Mouse (Mus musculus): ENCODE measurements around the gene Plgrkt.
A peak's percentile ranks its signal among the peaks of the same experiment; 100 is the strongest.
"Not testable (repeated sequence)": the region's sequence is repeated elsewhere in the genome, so short reads cannot be mapped to it uniquely, and the experiment has no call there.

Plgrkt gene

DNA sequence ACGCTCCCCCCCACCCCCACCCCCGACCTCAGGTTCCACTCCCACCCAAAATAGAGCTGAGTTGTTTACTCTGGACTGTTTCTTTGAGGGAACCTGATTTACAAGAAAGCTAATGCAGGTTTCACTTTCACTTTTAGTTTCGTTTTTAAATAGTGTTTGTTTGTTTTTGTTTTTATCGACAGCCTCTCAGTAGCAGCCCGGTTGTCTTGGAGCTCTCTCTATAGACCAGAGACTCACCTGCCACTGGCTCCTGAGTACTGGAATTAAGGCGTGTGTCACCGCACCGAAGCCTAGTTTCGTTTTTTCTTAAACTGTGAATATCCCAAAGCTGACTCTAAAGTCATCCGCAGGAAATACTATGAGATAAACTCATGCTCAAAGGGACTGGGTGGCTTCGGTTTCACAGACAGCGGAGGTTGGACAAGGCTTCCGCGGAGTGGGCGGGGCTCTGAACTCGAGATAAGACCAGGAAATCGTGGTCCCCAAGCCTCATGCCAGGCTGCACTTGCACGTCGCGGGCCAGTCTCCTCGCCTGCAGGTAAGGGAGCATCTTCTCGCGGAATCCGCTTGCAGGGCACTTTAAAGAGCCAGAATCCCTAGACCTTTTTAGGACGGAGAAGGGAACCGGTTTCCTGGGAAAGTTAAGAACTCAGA is at the start of gene Plgrkt, which contains the start of gene Cd274:
Gene Plgrkt, minus strand, starts transcription at position 422 of the 654 bp plus-strand sequence.
Gene Cd274, plus strand, starts transcription at position 487 of the 654 bp plus-strand sequence.
- peak; percentile 99 for DNase-seq

GRCm38 (mm10) chr19:29416393-29416902 is 49.3 kb upstream of the Plgrkt start:
- DNase-seq, result no peak

DNA sequence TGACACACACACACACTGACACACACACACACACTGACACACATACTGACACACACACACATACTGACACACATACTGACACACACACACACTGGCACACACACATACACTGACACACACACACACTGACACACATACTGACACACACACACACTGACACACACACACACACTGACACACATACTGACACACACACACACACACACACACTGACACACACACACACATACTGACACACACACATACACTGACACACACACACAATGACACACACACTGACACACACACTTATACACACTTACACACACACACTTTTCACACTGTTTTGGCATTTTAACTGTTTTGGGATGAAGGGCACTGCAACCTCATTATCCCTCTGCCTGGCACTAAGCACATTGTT is 47.7 kb upstream of the Plgrkt start:
- not testable (repeated sequence) for DNase-seq

DNA sequence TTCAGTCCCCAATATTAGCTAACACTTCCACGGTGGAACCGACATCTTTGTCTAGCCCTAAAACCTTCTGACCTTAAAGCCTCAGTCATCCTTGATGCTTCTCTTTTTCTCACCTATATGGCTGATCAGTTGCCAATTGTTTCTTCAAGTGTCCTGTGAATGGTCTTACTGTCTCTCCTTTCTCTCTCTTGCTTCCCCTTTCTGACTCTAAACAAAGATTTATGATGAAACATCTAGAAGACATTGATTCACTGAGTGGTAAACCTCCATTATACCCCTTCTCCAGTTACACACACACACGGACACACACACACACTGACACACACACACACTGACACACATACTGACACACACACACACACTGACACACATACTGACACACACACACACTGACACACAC is 47.3 kb upstream of the Plgrkt start:
- no peak for DNase-seq

DNA sequence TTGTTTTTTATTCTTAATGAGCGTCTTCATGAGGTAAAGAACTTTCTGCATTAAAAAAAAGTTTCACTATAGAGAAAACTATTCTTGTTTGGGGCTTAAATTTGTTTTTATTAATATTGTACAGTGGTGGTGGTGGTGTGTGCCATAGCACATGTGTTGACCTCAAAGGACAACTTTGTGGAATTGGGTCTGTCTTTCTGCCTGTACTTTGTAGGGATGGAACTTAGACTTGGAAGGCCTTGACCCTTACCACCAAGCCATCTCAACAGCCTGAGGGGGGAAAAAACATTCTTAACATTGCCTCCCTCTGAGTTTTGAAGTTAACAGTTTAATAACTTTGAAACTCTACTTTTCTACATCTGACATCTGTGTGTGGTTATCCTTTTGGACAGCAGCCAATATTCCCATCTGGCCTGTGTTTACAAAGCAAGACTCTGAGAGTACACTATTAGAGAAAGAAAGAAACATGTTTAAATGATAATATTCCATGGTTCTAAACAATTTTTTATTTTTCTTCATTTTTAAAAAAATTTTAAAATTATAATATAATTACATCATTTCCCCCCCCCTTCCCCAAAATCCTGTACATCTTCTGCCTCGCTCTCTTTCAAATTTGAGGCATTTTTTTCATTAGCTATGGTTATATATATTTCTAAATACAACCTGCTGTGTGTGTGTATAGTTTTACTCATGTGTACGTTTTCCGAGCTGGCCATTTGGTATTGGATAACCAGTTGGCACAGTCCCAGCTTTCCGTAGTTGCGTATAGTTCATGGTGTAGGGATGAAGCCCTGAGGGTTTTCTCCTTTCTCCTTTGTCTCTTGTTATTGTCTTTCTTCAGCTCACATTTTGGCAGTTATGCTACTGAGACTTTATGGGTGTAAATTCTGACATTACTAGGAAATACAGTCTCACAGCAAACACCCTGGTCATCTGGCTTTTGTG is 45.6 kb upstream of the Plgrkt start:
- DNase-seq, result peak; percentile 86

GRCm38 (mm10) chr19:29410619-29411018 is 43.4 kb upstream of the Plgrkt start, which contains the start of gene Pdcd1lg2:
Gene Pdcd1lg2, plus strand, starts transcription at chr19:29410919.
- peak; percentile 60 for DNase-seq

GRCm38 (mm10) chr19:29406042-29407017 is 39.1 kb upstream of the Plgrkt start:
- peak; percentile 83 for DNase-seq

DNA sequence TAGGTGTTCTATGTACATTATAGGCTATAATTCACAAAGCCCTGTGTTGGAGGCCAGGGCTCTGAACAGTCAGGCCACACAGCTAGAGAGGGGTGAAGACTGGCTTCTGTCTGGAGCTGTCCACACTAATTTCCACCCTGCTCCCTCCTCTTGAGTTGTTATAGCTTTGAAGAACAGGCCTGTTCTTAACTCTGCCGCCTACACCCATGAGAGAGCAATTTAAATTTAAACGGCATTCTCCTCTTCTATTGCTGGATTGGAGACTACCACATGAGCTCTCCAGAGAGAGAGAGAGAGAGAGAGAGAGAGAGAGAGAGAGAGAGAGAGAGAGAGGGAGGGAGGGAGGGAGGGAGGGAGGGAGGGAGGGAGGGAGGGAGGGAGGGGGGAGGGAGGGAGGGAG is 38.2 kb upstream of the Plgrkt start:
- DNase-seq, result peak; percentile 34

DNA sequence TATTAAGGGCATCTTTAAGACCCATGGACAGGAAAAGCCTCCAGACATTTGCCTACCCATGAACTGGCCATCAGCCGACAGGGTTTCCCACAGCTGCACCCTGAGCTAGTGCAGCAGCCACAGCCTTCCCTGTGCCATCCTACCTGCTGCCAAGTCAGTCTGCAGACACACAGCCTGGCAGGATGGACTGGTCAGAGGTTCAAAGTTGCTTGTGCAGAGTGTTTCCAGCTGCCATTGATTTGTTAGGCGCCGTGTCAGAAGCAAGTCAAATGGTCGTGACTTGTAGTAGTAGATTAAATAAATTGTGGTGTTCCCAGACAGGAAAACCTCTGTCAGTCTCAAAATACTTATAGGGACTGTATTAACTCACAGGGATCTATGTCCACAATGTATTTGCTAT is 36.1 kb upstream of the Plgrkt start:
- peak; percentile 57 for DNase-seq

DNA sequence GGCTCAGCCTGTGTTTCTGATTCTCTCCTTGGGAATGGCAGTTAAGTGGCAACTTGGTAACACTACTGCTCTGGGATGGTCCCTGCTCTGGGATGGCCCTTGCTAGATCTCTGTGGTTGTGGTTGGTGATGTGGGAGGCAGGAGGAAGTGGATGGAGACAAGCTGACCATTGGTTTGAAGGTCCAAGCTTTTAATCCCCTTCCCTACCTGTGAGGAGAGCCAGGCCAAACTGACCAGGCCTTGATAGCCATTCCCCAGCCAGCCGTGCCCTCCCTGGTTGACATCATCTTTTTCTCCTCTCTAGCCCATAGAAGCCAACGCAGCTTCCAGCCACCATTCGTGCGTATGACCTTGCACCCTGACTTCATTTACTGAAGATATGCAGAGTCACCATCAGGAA is 35.4 kb upstream of the Plgrkt start:
- peak; percentile 76 for DNase-seq

GRCm38 (mm10) chr19:29400466-29400865 is 33.3 kb upstream of the Plgrkt start:
- peak; percentile 43 for DNase-seq

- DNase-seq, result peak; percentile 25
Measured at GRCm38 (mm10) chr19:29399786-29400185, 32.6 kb upstream of the Plgrkt start.

DNA sequence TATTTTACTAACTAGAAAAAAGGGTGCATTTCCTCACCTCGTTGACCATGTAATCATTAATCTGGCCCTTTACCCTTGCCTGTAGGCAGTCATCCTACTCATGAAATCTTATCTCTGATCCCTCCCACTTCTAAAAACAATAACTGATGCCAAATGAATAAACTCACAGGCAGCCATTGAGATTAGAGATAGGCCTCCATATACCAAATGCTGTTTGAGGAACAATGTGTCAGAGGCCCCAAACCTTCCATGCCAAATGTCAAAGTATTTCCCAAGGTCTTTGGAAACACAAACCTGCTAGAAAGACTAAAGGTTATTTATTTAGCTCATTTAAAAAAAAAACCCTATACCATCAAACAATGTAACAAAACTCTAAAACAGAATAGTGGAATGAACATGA is 29.2 kb upstream of the Plgrkt start:
- no peak for DNase-seq

DNA sequence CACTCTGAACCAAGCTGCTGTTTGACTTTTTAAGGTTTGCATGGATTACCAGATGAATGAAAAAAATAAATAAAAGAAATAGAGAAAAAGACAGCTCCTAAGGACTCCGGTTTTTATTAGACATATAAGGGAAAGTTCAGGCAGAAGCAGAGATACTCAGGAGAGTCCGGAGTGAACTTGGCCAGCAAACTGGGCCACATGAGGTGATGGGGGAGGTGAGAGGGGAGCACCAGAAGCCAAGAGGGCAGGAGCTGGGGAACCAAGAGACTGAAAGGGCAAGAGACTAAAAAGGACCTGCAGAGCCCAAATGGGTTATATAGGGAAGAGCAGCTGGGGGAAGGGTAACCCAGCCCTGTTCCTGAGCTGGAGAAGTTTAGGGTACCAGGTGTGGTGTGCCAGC is 27.5 kb upstream of the Plgrkt start:
- DNase-seq, result no peak

DNA sequence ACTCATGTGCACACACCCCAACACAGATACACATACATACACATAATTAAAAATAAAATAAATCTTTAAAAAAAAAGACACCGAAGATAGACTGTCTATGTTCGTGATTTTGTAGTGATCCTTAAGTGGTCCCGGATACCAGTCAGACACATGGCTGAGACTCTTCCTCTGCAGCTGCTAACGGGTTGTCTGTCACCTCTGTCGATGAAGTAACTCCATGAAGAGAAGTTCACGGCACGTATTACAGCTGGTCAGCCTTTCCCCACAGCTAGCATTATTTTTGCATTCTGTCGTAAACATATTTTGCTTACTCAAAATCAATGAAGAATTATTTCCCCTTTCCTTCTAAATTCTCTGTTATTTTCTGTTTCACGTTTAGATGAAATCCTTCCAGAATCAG is 26.1 kb upstream of the Plgrkt start:
- no peak for DNase-seq

- no peak for DNase-seq
Measured at GRCm38 (mm10) chr19:29391279-29391678, 24.1 kb upstream of the Plgrkt start.

DNA sequence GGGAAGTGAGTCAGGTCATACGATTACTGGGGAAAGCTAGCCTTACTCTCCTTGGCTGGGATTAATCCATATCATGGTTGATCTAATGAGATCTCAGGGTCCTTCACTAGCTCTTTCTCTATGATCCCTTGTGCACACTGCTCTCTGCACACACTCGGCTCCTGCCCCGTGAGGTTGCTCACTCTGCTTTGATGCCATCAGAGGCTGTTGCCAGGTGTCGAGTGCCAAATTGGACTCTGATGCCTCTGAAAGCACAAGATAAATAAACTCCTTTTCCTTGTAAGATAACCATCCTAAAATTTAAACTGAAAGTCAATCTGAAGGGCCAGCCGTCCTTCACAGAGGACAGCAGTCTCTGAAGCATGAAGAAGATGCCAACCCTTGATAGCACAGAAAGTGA is 23.3 kb upstream of the Plgrkt start:
- no peak for DNase-seq

- DNase-seq, result no peak
Measured at GRCm38 (mm10) chr19:29388818-29389217, 21.6 kb upstream of the Plgrkt start.

GRCm38 (mm10) chr19:29385822-29386221 is 18.6 kb upstream of the Plgrkt start:
- no peak for DNase-seq

- no peak for DNase-seq
Measured at GRCm38 (mm10) chr19:29384994-29385393, 17.8 kb upstream of the Plgrkt start.

DNA sequence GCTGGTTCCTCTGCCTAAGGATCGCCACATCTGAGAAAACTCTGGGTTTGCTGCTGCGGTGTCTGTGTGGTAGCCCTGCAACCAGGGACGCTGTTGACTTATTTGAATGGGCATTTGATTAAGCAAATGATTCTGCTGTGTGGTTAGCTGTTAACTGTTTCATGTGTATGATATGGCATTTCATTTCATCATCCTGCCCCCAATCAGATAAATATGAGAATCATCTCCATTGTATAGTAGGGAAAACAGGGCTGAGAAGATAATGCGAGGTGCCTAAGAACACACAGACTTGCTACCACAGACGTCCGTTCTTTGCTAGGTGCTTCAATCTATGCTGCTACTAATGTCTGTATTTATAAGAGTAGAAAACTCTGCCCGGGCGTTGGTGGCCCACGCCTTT is 17.2 kb upstream of the Plgrkt start:
- DNase-seq, result no peak

DNA sequence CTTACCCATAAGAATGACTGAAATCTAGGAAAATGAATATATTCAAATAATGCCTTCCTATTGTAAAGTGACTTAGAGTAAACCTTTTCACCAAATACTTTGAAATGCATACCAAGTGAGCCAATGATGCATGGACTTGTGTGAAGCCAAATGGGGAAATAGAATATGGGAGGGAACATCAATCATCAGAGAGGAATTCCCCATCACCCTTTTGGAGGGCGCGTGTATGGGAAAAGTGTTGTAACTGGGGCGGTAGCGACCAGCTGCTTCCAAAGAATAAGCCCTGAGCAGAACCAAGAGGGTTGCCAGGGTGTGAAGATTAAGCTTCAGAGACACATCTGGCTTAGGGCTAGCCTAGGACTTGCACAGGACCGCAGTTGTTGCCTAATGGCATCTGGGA is 16.2 kb upstream of the Plgrkt start:
- DNase-seq, result no peak

All from heart, adult 11 months (tissue).